8 mouse cellular contexts compared by ENCODE assay signal in genomic region chr6:120835474-120836374, GRCm38 (mm10). TPM values are rescaled to one million over a fixed set of nuclear protein-coding genes. Genes with fewer than 3 reads are reported as not detected.
DNase-seq lines count a peak whose midpoint lies in the region; ATAC-seq lines count a peak whose summit lies in the region.

Gene Bcl2l13 (plus strand): TSS chr6:120836212.

- ATAC-seq in hindbrain, embryonic 13.5 days (ENCODE audit: low FRiP score), result peak; percentile 97

- peaks cover 17% of the 10 kb centered on the region for H3K4me1 ChIP-seq in hindbrain, embryonic 13.5 days (replicated peaks)

- H3K4me3 ChIP-seq in hindbrain, embryonic 13.5 days, result peak within 1 kb of the TSS; percentile 85

- 6% methylated on average over 38 of the region's 40 CpGs for WGBS in hindbrain, embryonic 13.5 days

- no peaks in the 10 kb centered on the region for H3K9me3 ChIP-seq in hindbrain, embryonic 13.5 days

- H3K36me3 ChIP-seq in hindbrain, embryonic 13.5 days, result peaks cover 8% of the 10 kb centered on the region

- DNase-seq in Muller cell, postnatal 12 days (ENCODE audit: inconsistent ontology term), result peak; percentile 93
- DNase-seq in cerebellum, postnatal 10 days, result peak; percentile 97 to 98
- peak; percentile 86 to 92 for DNase-seq in frontal cortex, postnatal 14 days (ENCODE audit: low spot score in 2 of 2)
- DNase-seq in layer of hippocampus, postnatal 25 days (ENCODE audit: extremely low spot score in 1 of 2, low spot score in 1 of 2), result peak; percentile 96 to 97
- peak; percentile 96 for DNase-seq in lung, postnatal 25 days (ENCODE audit: low spot score)
- peak; percentile 96 for DNase-seq in retina, embryonic 14.5 days (ENCODE audit: low spot score)
- DNase-seq in thymus, postnatal 4 days, result peak; percentile 97

- H3K9ac ChIP-seq in hindbrain, embryonic 13.5 days, result peak within 1 kb of the TSS; percentile 94

- H3K27ac ChIP-seq in hindbrain, embryonic 13.5 days, result peak within 1 kb of the TSS; percentile 98

- H3K4me2 ChIP-seq in hindbrain, embryonic 13.5 days, result peak within 1 kb of the TSS; percentile 74

- H3K27me3 ChIP-seq in hindbrain, embryonic 13.5 days, result 0 out of 2 replicates have a peak, but pooled peaks cover 7% of the 10 kb centered on the region

RNA-seq across cellular contexts. Expression of gene Bcl2l13, which starts in this region (rescaled TPM):
- 28.8 and 29.4 TPM in 2 replicates for polyA plus RNA-seq in hindbrain, embryonic 13.5 days (2015; fragmentation: Nextera tagmentation; extraction: Ambion mirVana)
- 10 to 100 TPM; 39.9 to 51.0 TPM for total RNA-seq in layer of hippocampus, postnatal 25 days (2021)

Comparison
In these comparisons a context has a peak if more than half of its experiments do, and no peak if none do; other contexts are left out.
1. Peak in every context shown above with its lines: DNase-seq, ATAC-seq, H3K4me3 ChIP-seq and H3K27ac ChIP-seq.